Mouse (Mus musculus) heart, embryonic 10.5 days (tissue): ENCODE measurements at regions not wholly inside any gene's neighbourhood (a gene's known extent, or its start where the extent isn't known, plus 50 kb on each side); places are given as distances from the start of the nearest gene placed in this dataset.

ENCODE experiments used
- DNase-seq: peaks from one replicate; pipeline ENCODE4 v3.0.0-alpha.2; 2017; ENCODE audit warnings: low spot score
- H3K27ac ChIP-seq: fragments of 300-500 bp; sonication (generic); 2 replicates; pipeline ENCODE4 v1.5.1; 2016; ENCODE audit warnings: mild to moderate bottlenecking
- H3K27me3 ChIP-seq: fragments of 300-500 bp; sonication (generic); 2 replicates; pipeline ENCODE4 v1.6.1; 2016; ENCODE audit warnings: mild to moderate bottlenecking; ENCODE audit not compliant: poor library complexity, insufficient read depth, severe bottlenecking
- H3K36me3 ChIP-seq: fragments of 300-500 bp; sonication (generic); 2 replicates; pipeline ENCODE4 v1.6.1; 2016; ENCODE audit warnings: mild to moderate bottlenecking, moderate library complexity
- H3K4me1 ChIP-seq: fragments of 300-500 bp; sonication (generic); 2 replicates; pipeline ENCODE4 v1.6.1; 2016; ENCODE audit warnings: mild to moderate bottlenecking
- H3K4me3 ChIP-seq: fragments of 300-500 bp; sonication (generic); 2 replicates; pipeline ENCODE4 v1.5.1; 2016; ENCODE audit warnings: mild to moderate bottlenecking, moderate library complexity
- H3K9me3 ChIP-seq: fragments of 300-500 bp; sonication (generic); 2 replicates; pipeline ENCODE4 v1.6.1; 2016; ENCODE audit warnings: mild to moderate bottlenecking, moderate library complexity
- WGBS: fragments of 180-500 bp; shearing (Covaris S2); methylation state at CpG from one replicate; pipeline ENCODE4 v1.1.7; 2016; 5-methylcytosine and 5-hydroxymethylcytosine counted together

- Histone ChIP-seq H3K27me3 (0 out of 2 replicates have a peak, but pooled peaks cover 4% of the 10 kb centered on the region), H3K9me3 (no peaks in the 10 kb centered on the region), H3K4me3 (no peak overlapping the region), H3K36me3 (no peaks in the 10 kb centered on the region), H3K27ac (no peak overlapping the region), H3K4me1 (peaks cover 44% of the 10 kb centered on the region)
- DNase-seq, result no peak
- 82% methylated on average over 13 of the region's 13 CpGs for WGBS
These were observed 103.1 kb upstream of the Nfe2l3 start for GRCm38 (mm10) chr6:51329070-51329995.

GRCm38 (mm10) chr6:51330069-51330706 lies 102.3 kb upstream of the Nfe2l3 start:
- Histone ChIP-seq H3K36me3 (no peaks in the 10 kb centered on the region), H3K9me3 (no peaks in the 10 kb centered on the region), H3K27me3 (0 out of 2 replicates have a peak, but pooled peaks cover 4% of the 10 kb centered on the region), H3K4me3 (no peak overlapping the region), H3K27ac (no peak overlapping the region), H3K4me1 (peaks cover 44% of the 10 kb centered on the region)
- DNase-seq, result no peak
- WGBS, result 65% methylated on average over 5 of the region's 5 CpGs

- Histone ChIP-seq H3K4me3 (no peak overlapping the region), H3K27ac (peak overlapping the region; percentile 0; the same call in 1 of the 2 replicates), H3K27me3 (0 out of 2 replicates have a peak, but pooled peaks cover 4% of the 10 kb centered on the region), H3K36me3 (no peaks in the 10 kb centered on the region), H3K4me1 (peaks cover 35% of the 10 kb centered on the region), H3K9me3 (no peaks in the 10 kb centered on the region)
- no peak for DNase-seq
- 77% methylated on average over 11 of the region's 11 CpGs for WGBS
These were observed 99.6 kb upstream of the Nfe2l3 start for GRCm38 (mm10) chr6:51332841-51333240.

- no peak for DNase-seq
- Histone ChIP-seq H3K4me1 (peaks cover 35% of the 10 kb centered on the region), H3K9me3 (no peaks in the 10 kb centered on the region), H3K36me3 (no peaks in the 10 kb centered on the region), H3K27me3 (0 out of 2 replicates have a peak, but pooled peaks cover 4% of the 10 kb centered on the region), H3K27ac (peak overlapping the region; percentile 77; the same call in 1 of the 2 replicates), H3K4me3 (no peak overlapping the region)
- 26% methylated on average over 7 of the region's 7 CpGs for WGBS
These were observed 98.6 kb upstream of the Nfe2l3 start for GRCm38 (mm10) chr6:51333722-51334360.

- Histone ChIP-seq H3K27me3 (0 out of 2 replicates have a peak, but pooled peaks cover 4% of the 10 kb centered on the region), H3K9me3 (no peaks in the 10 kb centered on the region), H3K36me3 (no peaks in the 10 kb centered on the region), H3K4me3 (no peak overlapping the region), H3K4me1 (peaks cover 28% of the 10 kb centered on the region), H3K27ac (peak overlapping the region; percentile 77; the same call in 1 of the 2 replicates)
- 65% methylated on average over 5 of the region's 5 CpGs for WGBS
- no peak for DNase-seq
These were observed 97.2 kb upstream of the Nfe2l3 start for GRCm38 (mm10) chr6:51335314-51335713.

GRCm38 (mm10) chr6:51339301-51339700 lies 93.2 kb upstream of the Nfe2l3 start:
- Histone ChIP-seq H3K27me3 (no peaks in the 10 kb centered on the region), H3K27ac (no peak overlapping the region), H3K9me3 (no peaks in the 10 kb centered on the region), H3K36me3 (no peaks in the 10 kb centered on the region), H3K4me1 (peaks cover 17% of the 10 kb centered on the region), H3K4me3 (no peak overlapping the region)
- no peak for DNase-seq
- WGBS, result 83% methylated on average over 2 of the region's 2 CpGs

GRCm38 (mm10) chr6:51347721-51348120 lies 84.7 kb upstream of the Nfe2l3 start:
- no peak overlapping the region for H3K27ac ChIP-seq
- 75% methylated on average over 9 of the region's 9 CpGs for WGBS

GRCm38 (mm10) chr6:51349771-51350170 lies 82.7 kb upstream of the Nfe2l3 start:
- H3K9me3 ChIP-seq, result no peaks in the 10 kb centered on the region
- peaks cover 7% of the 10 kb centered on the region; the same call in 1 of the 2 replicates for H3K27me3 ChIP-seq
- 69% methylated on average over 3 of the region's 3 CpGs for WGBS
- H3K36me3 ChIP-seq, result no peaks in the 10 kb centered on the region
- no peak overlapping the region for H3K4me3 ChIP-seq
- H3K27ac ChIP-seq, result no peak overlapping the region
- no peak for DNase-seq
- no peaks in the 10 kb centered on the region for H3K4me1 ChIP-seq

More at GRCm38 (mm10) chr6:51347721-51348120, 84.7 kb upstream of the Nfe2l3 start:
- Histone ChIP-seq H3K27me3 (no peaks in the 10 kb centered on the region), H3K4me3 (no peak overlapping the region), H3K36me3 (no peaks in the 10 kb centered on the region), H3K9me3 (no peaks in the 10 kb centered on the region), H3K4me1 (no peaks in the 10 kb centered on the region)
- DNase-seq, result no peak

GRCm38 (mm10) chr6:51355041-51355440 lies 77.4 kb upstream of the Nfe2l3 start:
- no peaks in the 10 kb centered on the region for H3K9me3 ChIP-seq
- 80% methylated on average over 11 of the region's 11 CpGs for WGBS
- no peak for DNase-seq

GRCm38 (mm10) chr6:51361611-51362180 lies 70.8 kb upstream of the Nfe2l3 start:
- H3K27ac ChIP-seq, result no peak overlapping the region
- WGBS, result 79% methylated on average over 12 of the region's 12 CpGs

More at GRCm38 (mm10) chr6:51355041-51355440, 77.4 kb upstream of the Nfe2l3 start:
- Histone ChIP-seq H3K36me3 (no peaks in the 10 kb centered on the region), H3K27me3 (peaks cover 7% of the 10 kb centered on the region; the same call in 1 of the 2 replicates), H3K4me1 (no peaks in the 10 kb centered on the region), H3K27ac (no peak overlapping the region), H3K4me3 (no peak overlapping the region)

GRCm38 (mm10) chr6:51362475-51363226 lies 69.8 kb upstream of the Nfe2l3 start:
- peaks cover 7% of the 10 kb centered on the region; the same call in 1 of the 2 replicates for H3K4me1 ChIP-seq
- peak; percentile 86 for DNase-seq
- H3K4me3 ChIP-seq, result peak overlapping the region; percentile 45
- no peaks in the 10 kb centered on the region for H3K36me3 ChIP-seq
- no peaks in the 10 kb centered on the region; the same call in 1 of the 2 replicates for H3K27me3 ChIP-seq
- 5% methylated on average over 15 of the region's 15 CpGs for WGBS
- H3K9me3 ChIP-seq, result no peaks in the 10 kb centered on the region
- H3K27ac ChIP-seq, result no peak overlapping the region; the same call in 1 of the 2 replicates

More at GRCm38 (mm10) chr6:51361611-51362180, 70.8 kb upstream of the Nfe2l3 start:
- Histone ChIP-seq H3K27me3 (no peaks in the 10 kb centered on the region; the same call in 1 of the 2 replicates), H3K36me3 (no peaks in the 10 kb centered on the region), H3K9me3 (no peaks in the 10 kb centered on the region), H3K4me3 (no peak overlapping the region), H3K4me1 (peaks cover 7% of the 10 kb centered on the region; the same call in 1 of the 2 replicates)
- DNase-seq, result no peak
